Mouse (Mus musculus) cerebellum, adult 11 months (tissue): Measurements from ENCODE around the gene Trp53i13.

Source experiments
- DNase-seq: peaks from one replicate; pipeline ENCODE4 v3.0.0; 2022

Trp53i13 gene

GRCm38 (mm10) chr11:77507426-77507825, 8.4 kb downstream of the Trp53i13 start:
- peak; percentile 24 for DNase-seq

GRCm38 (mm10) chr11:77506941-77507340, 8.8 kb downstream of the Trp53i13 start:
- peak; percentile 12 for DNase-seq

GRCm38 (mm10) chr11:77506273-77506672, 9.5 kb downstream of the Trp53i13 start:
- peak; percentile 16 for DNase-seq

- peak; percentile 21 for DNase-seq
Observed at GRCm38 (mm10) chr11:77505291-77505980, 10.3 kb downstream of the Trp53i13 start.

GRCm38 (mm10) chr11:77504377-77504776, 11.4 kb downstream of the Trp53i13 start:
- DNase-seq: no peak

- DNase-seq: peak; percentile 25
Observed at GRCm38 (mm10) chr11:77503511-77503910, 12.3 kb downstream of the Trp53i13 start.

- no peak for DNase-seq
Observed at GRCm38 (mm10) chr11:77502481-77502880, 13.3 kb downstream of the Trp53i13 start.

GRCm38 (mm10) chr11:77501971-77502370, 13.8 kb downstream of the Trp53i13 start:
- DNase-seq: peak; percentile 17

GRCm38 (mm10) chr11:77501392-77501791, 14.4 kb downstream of the Trp53i13 start:
- peak; percentile 79 for DNase-seq

GRCm38 (mm10) chr11:77500361-77501325, 15.1 kb downstream of the Trp53i13 start:
- DNase-seq: peak; percentile 37

- DNase-seq: peak; percentile 81
Observed at GRCm38 (mm10) chr11:77499354-77499753, 16.4 kb downstream of the Trp53i13 start.

- peak; percentile 39 for DNase-seq
Observed at GRCm38 (mm10) chr11:77498261-77499139, 17.3 kb downstream of the Trp53i13 start.

GRCm38 (mm10) chr11:77497851-77498250, 17.9 kb downstream of the Trp53i13 start:
- DNase-seq: peak; percentile 32

- peak; percentile 50 for DNase-seq
Observed at GRCm38 (mm10) chr11:77497341-77497756, 18.4 kb downstream of the Trp53i13 start.

GRCm38 (mm10) chr11:77495507-77495906, 20.3 kb downstream of the Trp53i13 start:
- peak; percentile 9 for DNase-seq

- DNase-seq: peak; percentile 12
Observed at GRCm38 (mm10) chr11:77494782-77495181, 21.0 kb downstream of the Trp53i13 start.

- DNase-seq: no peak
Observed at GRCm38 (mm10) chr11:77494344-77494676, 21.5 kb downstream of the Trp53i13 start.

- peak; percentile 62 for DNase-seq
Observed at GRCm38 (mm10) chr11:77493512-77494343, 22.1 kb downstream of the Trp53i13 start, which contains the start of gene Git1. Gene Git1 (plus strand): TSS chr11:77493562.

GRCm38 (mm10) chr11:77492911-77493332, 22.9 kb downstream of the Trp53i13 start:
- DNase-seq: peak; percentile 93

GRCm38 (mm10) chr11:77492311-77492871, 23.4 kb downstream of the Trp53i13 start:
- DNase-seq: peak; percentile 57
